Mouse (Mus musculus) frontal cortex, postnatal 36 days (tissue): ENCODE measurements at regions not wholly inside any gene's neighbourhood (a gene's known extent, or its start where the extent isn't known, plus 50 kb on each side); places are given as distances from the start of the nearest gene placed in this dataset.

Experiments
- DNase-seq, 2 experiments: peaks; one replicate each; pipeline ENCODE4 v3.0.0; 2022; ENCODE audit warnings: low spot score in 2 of 2

GRCm38 (mm10) chr1:105117888-105118287 lies 238.6 kb downstream of the Rnf152 start:
- no peak for DNase-seq

GRCm38 (mm10) chr1:105116231-105116630 lies 240.3 kb downstream of the Rnf152 start:
- no peak for DNase-seq

- no peak for DNase-seq
Measured at GRCm38 (mm10) chr1:105115391-105115790, 241.1 kb downstream of the Rnf152 start.

DNA sequence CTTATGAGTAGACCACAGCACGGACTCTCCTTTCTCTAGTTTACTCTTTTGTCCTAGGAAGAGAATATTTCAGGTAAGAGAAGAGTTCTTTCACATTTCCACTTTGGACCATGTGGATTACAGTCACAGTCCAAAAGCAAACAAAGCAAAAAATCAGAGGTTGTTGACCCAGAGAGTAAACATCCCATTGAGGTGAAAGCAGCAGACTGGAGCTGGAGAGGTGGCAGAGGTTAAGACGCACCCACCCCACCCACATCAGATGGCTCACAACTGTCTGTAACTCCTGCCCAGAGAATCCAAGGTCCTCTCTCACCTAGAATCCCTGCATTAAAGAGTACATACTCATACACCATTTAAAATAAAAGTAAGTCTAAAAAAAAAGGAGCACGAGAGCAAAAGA lies 241.7 kb downstream of the Rnf152 start:
- DNase-seq: no peak

DNA sequence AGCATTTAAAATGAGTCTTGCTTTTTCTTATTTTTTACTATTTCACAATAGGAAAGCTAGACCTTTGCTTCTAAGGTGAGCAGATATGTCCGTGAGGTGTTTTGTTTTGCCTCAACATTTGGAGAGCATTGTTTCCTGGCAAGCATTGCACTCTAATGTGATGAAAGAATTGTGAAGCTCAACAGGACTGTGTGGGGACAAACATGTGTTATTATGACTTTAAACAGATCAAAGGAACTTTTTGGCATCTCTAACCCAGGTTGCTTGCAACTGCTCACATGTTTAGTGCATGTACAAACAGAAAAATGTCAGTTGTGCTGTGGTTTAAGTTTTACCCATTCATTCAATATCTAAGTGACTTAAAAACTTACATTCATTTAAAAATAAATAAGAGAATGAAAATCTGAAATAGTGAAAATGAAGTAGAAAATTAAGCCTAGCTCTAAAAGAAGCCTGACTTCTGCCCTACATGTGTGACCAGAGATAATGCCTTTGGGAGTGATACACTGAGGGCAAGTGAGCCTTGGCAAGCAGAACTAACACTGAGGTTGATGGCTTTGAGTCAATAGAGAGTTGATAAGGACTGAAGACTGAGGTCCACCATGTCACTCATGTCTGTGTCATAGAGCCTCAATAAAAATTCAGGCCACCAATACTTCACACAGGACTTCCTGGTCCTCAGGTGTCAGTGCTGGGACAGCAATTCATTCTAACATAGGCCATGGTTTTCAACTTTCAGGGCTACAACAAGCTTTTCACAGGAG lies 243.6 kb downstream of the Rnf152 start:
- DNase-seq: no peak

DNA sequence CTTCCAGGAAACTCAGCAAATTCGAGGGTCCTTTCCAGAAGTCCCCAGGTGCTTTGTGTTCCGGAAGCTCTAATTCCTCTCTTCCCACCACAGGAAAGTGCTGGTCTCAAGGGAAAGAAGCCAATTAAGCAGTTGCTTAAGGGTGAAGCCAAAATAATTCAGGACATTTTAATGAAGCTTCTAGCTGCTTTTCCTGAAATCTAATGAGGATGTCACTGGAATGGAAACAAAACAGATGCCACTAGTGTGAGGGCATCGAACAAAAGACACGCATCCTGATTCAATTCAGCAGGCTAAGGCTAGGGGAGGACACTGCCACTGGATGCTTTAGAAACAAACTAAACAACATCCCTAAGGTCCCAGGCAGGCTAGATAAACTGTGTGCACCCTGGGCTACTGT lies 245.3 kb downstream of the Rnf152 start:
- DNase-seq: no peak

- no peak for DNase-seq
Measured at GRCm38 (mm10) chr1:105110581-105111210, 245.8 kb downstream of the Rnf152 start.

GRCm38 (mm10) chr1:105107836-105108235 lies 248.7 kb downstream of the Rnf152 start:
- DNase-seq: no peak

DNA sequence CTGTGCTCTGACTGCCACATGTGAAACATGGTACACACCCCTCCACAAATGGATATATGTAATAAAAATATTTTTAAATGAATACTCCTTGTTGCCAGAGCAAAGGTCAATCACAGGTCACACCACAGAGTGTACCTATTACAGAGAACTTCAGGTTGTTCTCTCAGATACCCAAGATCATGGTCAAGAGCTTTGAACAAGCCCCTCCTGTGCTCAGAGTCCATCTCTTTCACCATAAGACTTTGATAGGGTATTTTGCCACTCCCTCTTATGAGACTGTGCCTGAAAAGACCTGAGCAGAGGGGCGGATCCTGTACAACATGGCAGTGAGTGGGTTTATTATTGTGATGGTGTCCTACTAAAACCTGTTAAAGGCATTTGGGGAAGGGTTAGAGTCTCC lies 249.3 kb downstream of the Rnf152 start:
- DNase-seq: no peak

DNA sequence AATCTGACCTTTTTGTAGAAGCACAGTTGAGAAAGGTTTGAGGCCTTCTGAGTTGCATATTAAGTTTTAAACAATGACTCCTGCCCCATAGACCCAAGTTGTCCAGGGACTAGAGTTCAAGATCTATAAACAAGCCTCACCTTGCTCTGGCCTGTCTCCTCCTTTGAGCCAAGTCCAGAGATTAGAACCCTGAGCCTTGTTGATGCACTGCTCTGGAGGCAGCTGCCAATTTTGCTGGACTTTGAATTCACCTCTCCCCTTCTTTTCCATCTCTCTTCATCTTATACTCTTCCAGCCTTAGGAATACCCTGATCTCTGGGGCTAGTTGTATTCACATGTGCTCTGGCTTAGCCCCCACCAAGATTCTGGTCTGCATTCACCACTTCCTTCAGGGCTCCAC lies 251.3 kb downstream of the Rnf152 start:
- no peak for DNase-seq

DNA sequence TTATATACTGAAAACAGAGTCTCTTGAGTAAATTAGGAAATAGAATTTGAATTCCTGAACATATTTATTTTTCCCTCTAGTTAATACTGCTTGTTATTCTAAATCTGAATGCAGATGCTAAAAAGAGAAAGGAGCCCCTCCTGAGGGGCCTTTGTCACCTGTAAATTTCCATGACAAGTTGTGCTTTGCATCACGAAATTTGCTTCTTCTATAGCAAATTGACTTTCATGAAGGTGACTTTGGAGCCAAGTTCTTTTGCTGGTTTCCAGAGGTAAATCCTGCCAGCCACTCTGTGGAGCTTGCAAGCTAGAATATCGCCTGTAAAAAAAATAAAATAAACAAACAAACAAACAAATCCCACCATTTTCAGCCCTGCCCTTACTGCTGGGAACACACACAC lies 261.4 kb downstream of the Rnf152 start:
- no peak for DNase-seq

DNA sequence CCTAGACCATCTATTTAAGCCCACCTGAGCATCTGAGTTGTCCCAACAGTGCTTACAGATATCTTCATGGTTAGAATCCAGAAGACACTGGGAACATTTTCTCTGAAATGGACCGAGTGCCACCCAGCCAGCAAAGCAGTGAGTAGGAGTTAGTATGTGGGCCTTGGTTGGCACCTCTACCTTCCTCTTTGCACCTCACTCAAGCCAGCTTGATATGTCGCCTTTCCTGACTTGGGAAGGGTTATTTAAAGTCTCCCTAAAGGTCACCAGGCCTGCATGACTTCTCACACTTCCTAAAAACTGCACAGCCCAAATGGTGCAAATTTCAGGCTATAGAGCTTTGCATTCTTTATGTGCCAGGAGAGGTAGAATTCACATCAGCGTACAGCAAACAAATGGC lies 262.0 kb downstream of the Rnf152 start:
- peak; percentile 25 to 44 for DNase-seq

DNA sequence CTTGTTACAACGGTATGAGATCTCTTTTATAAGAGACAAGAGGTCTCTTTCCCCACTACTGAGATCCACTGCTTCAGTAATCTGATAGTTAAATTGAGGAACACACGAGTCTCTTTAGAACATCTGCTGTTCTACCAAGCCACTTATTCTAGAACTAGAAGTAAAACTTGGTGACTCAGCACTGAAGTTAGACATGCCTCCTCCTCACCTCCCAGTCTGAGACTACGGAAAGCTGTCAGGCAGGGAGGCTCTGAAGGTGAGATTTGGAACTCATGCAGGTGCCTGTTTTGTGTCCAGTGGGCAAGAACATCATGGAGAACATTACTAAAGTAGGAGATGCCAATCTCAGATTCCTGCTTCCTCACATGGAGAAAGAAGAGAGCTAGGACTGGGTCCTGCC lies 262.6 kb downstream of the Rnf152 start:
- peak; percentile 28 to 34 for DNase-seq

- no peak for DNase-seq
Measured at GRCm38 (mm10) chr1:105093012-105093411, 263.5 kb downstream of the Rnf152 start.

DNA sequence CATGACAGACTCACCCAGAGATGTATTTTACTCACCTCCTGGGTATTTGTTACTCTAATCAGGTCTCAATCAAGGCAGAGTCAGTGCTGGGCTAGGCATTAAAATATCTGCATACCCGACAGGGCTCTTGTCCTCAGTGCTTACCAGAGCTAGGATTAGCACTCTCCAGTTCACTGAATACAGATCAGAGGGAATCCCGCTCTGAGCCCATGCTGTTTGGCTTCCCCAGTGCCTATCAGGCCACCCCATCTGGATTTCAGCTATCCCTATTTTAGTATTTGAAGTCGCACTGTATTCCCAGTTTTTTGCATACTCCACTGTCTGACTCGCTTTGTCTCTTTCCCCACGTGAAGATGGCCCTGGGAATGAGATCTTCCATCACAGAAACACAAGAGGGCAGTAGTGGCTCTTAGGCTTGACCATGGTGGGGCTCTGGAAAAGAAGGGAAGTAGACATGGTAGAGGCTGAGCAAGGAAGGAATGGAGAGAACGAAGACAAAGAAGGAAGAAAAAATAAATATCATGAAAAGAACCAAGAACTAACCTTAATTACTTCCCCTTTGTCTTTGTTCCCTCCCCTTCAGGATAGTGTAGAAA lies 264.1 kb downstream of the Rnf152 start:
- no peak for DNase-seq

DNA sequence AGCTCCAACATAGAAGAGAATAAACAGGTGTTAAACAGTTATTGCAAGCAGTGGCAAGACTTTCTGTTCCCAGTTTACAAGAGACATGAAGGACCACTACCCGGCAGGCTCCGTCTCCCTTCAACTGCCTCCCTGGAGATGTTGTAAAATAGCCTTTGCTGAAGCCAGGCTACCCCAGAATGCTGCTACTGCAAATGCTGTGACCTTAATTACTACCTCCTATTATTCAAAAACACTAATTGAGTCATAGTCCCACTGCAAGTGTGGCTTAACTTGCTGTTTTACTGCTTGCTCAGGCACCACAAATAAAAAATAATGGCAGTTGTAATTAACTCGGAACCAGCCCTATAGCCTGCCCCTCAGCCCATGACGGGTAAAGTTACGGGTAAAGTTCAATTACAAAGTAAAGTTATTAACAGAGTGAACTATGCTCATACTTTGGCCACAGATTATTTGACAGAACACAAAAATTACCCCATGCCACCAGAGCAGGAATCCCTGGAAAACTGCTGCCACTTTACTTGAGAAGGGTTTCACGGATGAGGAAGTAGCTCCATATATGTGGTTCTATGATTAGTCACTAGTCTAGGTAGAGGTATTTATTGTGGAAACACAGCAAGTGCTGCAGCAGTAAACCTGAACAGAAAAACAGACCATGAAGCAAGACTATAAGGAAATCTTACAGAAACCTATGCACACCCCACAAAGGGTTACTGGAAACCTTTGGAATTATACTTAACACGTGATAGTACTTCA lies 267.6 kb downstream of the Rnf152 start:
- DNase-seq: no peak

DNA sequence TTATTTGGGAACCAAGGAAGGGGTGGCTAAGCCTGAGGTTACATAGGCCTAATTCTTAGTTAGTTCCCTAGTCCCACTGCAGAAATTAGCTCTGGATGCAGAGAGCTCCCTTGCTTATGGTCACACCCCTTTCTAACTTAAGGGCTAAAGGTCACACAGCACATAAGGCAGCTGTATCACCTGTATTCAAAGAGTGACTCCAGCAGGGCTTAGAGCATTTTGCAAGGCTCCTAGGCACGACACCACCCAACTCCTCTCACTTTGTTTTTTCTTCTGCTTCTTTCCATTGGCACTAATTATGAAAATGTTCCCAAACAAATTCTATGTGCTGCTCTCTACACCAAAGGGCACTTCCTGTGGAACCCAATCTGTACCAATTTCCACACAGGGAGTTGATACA lies 268.9 kb downstream of the Rnf152 start:
- no peak for DNase-seq

DNA sequence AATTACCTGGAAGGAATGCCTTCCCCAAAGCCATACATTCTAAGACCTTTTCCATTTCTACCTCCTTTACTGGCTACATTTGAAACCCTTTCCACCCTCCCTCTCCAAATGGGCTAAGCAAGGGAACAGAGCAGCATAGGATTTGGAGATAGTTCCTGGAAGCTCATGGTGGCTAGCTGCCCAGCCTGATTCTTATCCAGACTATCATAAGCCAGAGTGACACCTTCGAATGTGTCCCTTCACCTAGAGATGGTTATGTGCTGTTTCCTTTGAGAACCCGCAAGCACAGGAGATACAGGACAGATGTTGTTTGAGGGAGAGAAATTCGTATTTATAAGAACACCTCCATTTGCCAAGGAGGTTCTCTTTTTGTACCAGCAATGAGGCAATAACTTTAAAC lies 272.0 kb downstream of the Rnf152 start:
- no peak for DNase-seq

GRCm38 (mm10) chr1:105083551-105084103 lies 272.9 kb downstream of the Rnf152 start:
- no peak for DNase-seq

GRCm38 (mm10) chr1:105082823-105083550 lies 273.5 kb downstream of the Rnf152 start:
- no peak for DNase-seq

- DNase-seq: no peak
Measured at GRCm38 (mm10) chr1:105081942-105082341, 274.6 kb downstream of the Rnf152 start.
